Mouse (Mus musculus) common myeloid progenitor, adult 5-6 weeks (primary cell): ENCODE results near the gene Hydin. TPM values are rescaled to one million over a fixed set of nuclear protein-coding genes. Genes with fewer than 3 reads are reported as not detected.

Experiments
- total RNA-seq: library from RNA; stranded (forward); fragments of 200-1000, 187-1606 nt; gene quantifications from 2 replicates; pipeline ENCODE4 v1.2.3, GENCODE M21; 2017

Hydin gene
- total RNA-seq, 1 experiment from 2014 or later: not detected

Other genes starting within 250 kb of the Hydin start
- gene Chst4, start 227.2 kb upstream of the Hydin start, total RNA-seq: not detected in 2 replicates
- 0.18 and 0.34 TPM in 2 replicates for gene Zfp612, start 187.2 kb upstream of the Hydin start, total RNA-seq
- gene Gm21964, start 165.8 kb upstream of the Hydin start, total RNA-seq: not detected in 2 replicates
- not detected in 2 replicates for gene Gm17720, start 164.2 kb upstream of the Hydin start, total RNA-seq
- gene Calb2, start 98.8 kb upstream of the Hydin start, total RNA-seq: not detected in 2 replicates
- gene Cmtr2, start 51.3 kb upstream of the Hydin start, total RNA-seq: 10.9 and 13.8 TPM in 2 replicates